ENCODE assay signal across 9 mouse cellular contexts in genomic region chr8:87746072-87746471, GRCm38 (mm10).
DNase-seq lines count a peak whose midpoint lies in the region; ATAC-seq and TF ChIP-seq lines count a peak whose summit lies in the region.
"Had no signal": no experiment of that assay in that cellular context is flagged by ENCODE, and none has a peak within 500 bp of the region (broad histone marks: within the 10 kb centered on the region; RNA-seq: fewer than 3 reads in every experiment).

No protein-coding gene starts in this region.

- H3K27me3 ChIP-seq in forebrain, postnatal 0 days (ENCODE audit: insufficient read depth, low read length), result no peaks in the 10 kb centered on the region
- no peaks in the 10 kb centered on the region for H3K27me3 ChIP-seq in intestine, embryonic 15.5 days (replicated peaks)
- H3K27me3 ChIP-seq: CH12.LX had no signal

- intact Hi-C loops in left cerebral cortex, postnatal 4 days (cut with DNase I), result no loop called here
- intact Hi-C loops in left cerebral cortex, postnatal 25 days (cut with DNase I), result no loop called here

- H3K9me3 ChIP-seq in forebrain, postnatal 0 days (ENCODE audit: low read length), result no peaks in the 10 kb centered on the region
- no peaks in the 10 kb centered on the region for H3K9me3 ChIP-seq in intestine, embryonic 15.5 days

- peak; percentile 77 for DNase-seq in left cerebral cortex, postnatal 4 days
- no peak for DNase-seq in left cerebral cortex, adult 8-10 months (ENCODE audit: low spot score in 2 of 2)
- peak; percentile 47 for DNase-seq in forebrain, postnatal 0 days
- DNase-seq in lung, postnatal 36 days, result peak; percentile 29
- no peak for DNase-seq in spleen, postnatal 36 days (ENCODE audit: low spot score in 2 of 2)
- no peak for DNase-seq in left cerebral cortex, postnatal 25 days (ENCODE audit: low spot score in 2 of 2)
- no peak for DNase-seq in left cerebral cortex, adult 9 months (ENCODE audit: low spot score in 2 of 2)

- peak; percentile 23; the same call in 1 of the 2 replicates for ATAC-seq in forebrain, postnatal 0 days
- ATAC-seq in intestine, embryonic 15.5 days, result 0 out of 2 replicates have a peak, but pooled peaks have one; percentile 55

- TF ChIP-seq CTCF in forebrain, postnatal 0 days (IDR thresholded peaks at IDR 0.05; ENCODE audit: low read depth), result no peak

- H3K9ac ChIP-seq in forebrain, postnatal 0 days, result 0 out of 2 replicates have a peak overlapping the region, but pooled peaks have one; percentile 3
- H3K9ac ChIP-seq in intestine, embryonic 15.5 days, result no peak overlapping the region

- no peak overlapping the region for H3K4me2 ChIP-seq in forebrain, postnatal 0 days (ENCODE audit: low read depth)
- H3K4me2 ChIP-seq in intestine, embryonic 15.5 days (replicated peaks), result no peak overlapping the region

- H3K36me3 ChIP-seq in forebrain, postnatal 0 days (ENCODE audit: insufficient read depth), result no peaks in the 10 kb centered on the region
- H3K36me3 ChIP-seq in intestine, embryonic 15.5 days, result no peaks in the 10 kb centered on the region

- no peak overlapping the region for H3K27ac ChIP-seq in forebrain, postnatal 0 days (ENCODE audit: low read depth, low read length)
- H3K27ac ChIP-seq in intestine, embryonic 15.5 days, result no peak overlapping the region

- peaks cover 16% of the 10 kb centered on the region for H3K4me1 ChIP-seq in forebrain, postnatal 0 days (ENCODE audit: insufficient read depth)
- peaks cover 20% of the 10 kb centered on the region for H3K4me1 ChIP-seq in intestine, embryonic 15.5 days (replicated peaks)

- no peak overlapping the region for H3K4me3 ChIP-seq in forebrain, postnatal 0 days (ENCODE audit: low read depth, low read length)
- H3K4me3 ChIP-seq in intestine, embryonic 15.5 days (replicated peaks), result no peak overlapping the region

- 18% methylated on average over 14 of the region's 14 CpGs for WGBS in forebrain, postnatal 0 days
- WGBS in intestine, embryonic 15.5 days, result 51% methylated on average over 14 of the region's 14 CpGs

Comparison
In these comparisons a context has a peak if more than half of its experiments do, and no peak if none do; other contexts are left out.
1. DNase-seq: peak in left cerebral cortex, postnatal 4 days (single experiment), forebrain, postnatal 0 days (single experiment) and lung, postnatal 36 days (single experiment); none in left cerebral cortex, adult 8-10 months (0 of 2), spleen, postnatal 36 days (0 of 2), left cerebral cortex, postnatal 25 days (0 of 2) and left cerebral cortex, adult 9 months (0 of 2).